Mouse (Mus musculus) lung, postnatal 14 days (tissue): Measurements from ENCODE around the gene Rapgef2.

ENCODE experiments used
- DNase-seq: peaks from one replicate; pipeline ENCODE4 v3.0.0; 2021

The Rapgef2 gene

GRCm38 (mm10) chr3:79286376-79287107 lies at the start of gene Rapgef2:
TSS of gene Rapgef2 (minus strand) at chr3:79286517.
- DNase-seq = peak; percentile 79

- no peak for DNase-seq
Measured at GRCm38 (mm10) chr3:79333643-79334200, 47.4 kb upstream of the Rapgef2 start.

- no peak for DNase-seq
Measured at GRCm38 (mm10) chr3:79333051-79333450, 46.7 kb upstream of the Rapgef2 start.

- DNase-seq = no peak
Measured at GRCm38 (mm10) chr3:79329691-79330315, 43.5 kb upstream of the Rapgef2 start.

- DNase-seq = no peak
Measured at GRCm38 (mm10) chr3:79324697-79325526, 38.6 kb upstream of the Rapgef2 start.

GRCm38 (mm10) chr3:79314006-79314698 lies 27.8 kb upstream of the Rapgef2 start:
- DNase-seq = no peak

GRCm38 (mm10) chr3:79311895-79312294 lies 25.6 kb upstream of the Rapgef2 start:
- no peak for DNase-seq

GRCm38 (mm10) chr3:79310184-79310583 lies 23.9 kb upstream of the Rapgef2 start:
- no peak for DNase-seq

GRCm38 (mm10) chr3:79308605-79309004 lies 22.3 kb upstream of the Rapgef2 start:
- no peak for DNase-seq

- no peak for DNase-seq
Measured at GRCm38 (mm10) chr3:79299401-79299800, 13.1 kb upstream of the Rapgef2 start.

GRCm38 (mm10) chr3:79297281-79297680 lies 11.0 kb upstream of the Rapgef2 start:
- DNase-seq = no peak

- no peak for DNase-seq
Measured at GRCm38 (mm10) chr3:79296586-79296985, 10.3 kb upstream of the Rapgef2 start.

GRCm38 (mm10) chr3:79296049-79296448 lies 9.7 kb upstream of the Rapgef2 start:
- no peak for DNase-seq

GRCm38 (mm10) chr3:79294701-79295100 lies 8.4 kb upstream of the Rapgef2 start:
- DNase-seq = no peak

- no peak for DNase-seq
Measured at GRCm38 (mm10) chr3:79293023-79293422, 6.7 kb upstream of the Rapgef2 start.

GRCm38 (mm10) chr3:79289050-79289449 lies 2.7 kb upstream of the Rapgef2 start:
- DNase-seq = no peak

GRCm38 (mm10) chr3:79287699-79288458 lies 1.6 kb upstream of the Rapgef2 start:
- DNase-seq = peak; percentile 13

GRCm38 (mm10) chr3:79287108-79287576 lies 825 bp upstream of the Rapgef2 start:
- DNase-seq = peak; percentile 94

GRCm38 (mm10) chr3:79286031-79286375 lies 314 bp downstream of the Rapgef2 start:
- DNase-seq = no peak

- no peak for DNase-seq
Measured at GRCm38 (mm10) chr3:79285097-79285675, 1.1 kb downstream of the Rapgef2 start.

GRCm38 (mm10) chr3:79283976-79284375 lies 2.3 kb downstream of the Rapgef2 start:
- DNase-seq = no peak
